Mouse (Mus musculus) CH12.LX (cell line): ENCODE results near the gene Phactr1. TPM values are rescaled to one million over a fixed set of nuclear protein-coding genes. Genes with fewer than 3 reads are reported as not detected.

Experiments
- DNase-seq: peaks from one replicate; pipeline ENCODE4 v3.0.0-alpha.2; 2013; ENCODE audit errors: extremely low read depth
- H3K27ac ChIP-seq: 2 replicates; pipeline ENCODE4 v1.5.1; 2012; ENCODE audit warnings: low read depth, mild to moderate bottlenecking, control low read depth, moderate library complexity; ENCODE audit not compliant: insufficient read depth
- H3K27me3 ChIP-seq: replicated peaks from 2 replicates; pipeline ENCODE3; 2012; ENCODE audit warnings: inconsistent platforms
- H3K36me3 ChIP-seq, 2 experiments: replicated peaks in 1 of 2; 2 replicates each; pipeline versions ENCODE3 to v1.6.1; 2012; ENCODE audit warnings: inconsistent platforms in 1 of 2, low read length in 1 of 2, mild to moderate bottlenecking in 1 of 2, mixed read lengths in 1 of 2, moderate library complexity in 1 of 2; ENCODE audit not compliant: control insufficient read depth in 1 of 2, insufficient read depth in 1 of 2
- H3K4me1 ChIP-seq, 2 experiments: 2 replicates each; pipeline ENCODE4 v1.6.1; 2012; ENCODE audit warnings: inconsistent platforms in 1 of 2, moderate library complexity in 1 of 2; ENCODE audit not compliant: insufficient read depth in 2 of 2, control insufficient read depth in 1 of 2
- H3K4me2 ChIP-seq: 2 replicates; pipeline ENCODE4 v1.6.1; 2012; ENCODE audit warnings: low read depth, mild to moderate bottlenecking, control low read depth; ENCODE audit not compliant: poor library complexity, insufficient read depth, severe bottlenecking
- H3K4me3 ChIP-seq, 3 experiments: fragments of 150-350 bp in 1 of 3; sonication (generic) in 1 of 3; replicated peaks in 1 of 3; 2 replicates each; pipeline versions ENCODE3 to v1.5.1; 2011 to 2012; ENCODE audit warnings: low read depth in 2 of 3, low read length in 2 of 3, mild to moderate bottlenecking in 2 of 3, moderate library complexity in 2 of 3, control low read depth in 1 of 3, improper control_type of control experiment in 1 of 3, inconsistent platforms in 1 of 3, mixed read lengths in 1 of 3; ENCODE audit not compliant: poor library complexity in 1 of 3
- H3K79me2 ChIP-seq: replicated peaks from 2 replicates; pipeline ENCODE4 v1.6.1; 2012; ENCODE audit warnings: mild to moderate bottlenecking, moderate library complexity; ENCODE audit not compliant: control insufficient read depth, poor library complexity, insufficient read depth, severe bottlenecking; ENCODE audit errors: extremely low read depth
- H3K9ac ChIP-seq: 2 replicates; pipeline ENCODE4 v1.6.1; 2012; ENCODE audit warnings: low read depth, mild to moderate bottlenecking, control low read depth, moderate library complexity; ENCODE audit not compliant: insufficient read depth
- H3K9me3 ChIP-seq: replicated peaks from 2 replicates; pipeline ENCODE3; 2012; ENCODE audit warnings: low read length, inconsistent platforms, mixed read lengths
- BHLHE40 ChIP-seq: IDR thresholded peaks from 2 replicates; pipeline ENCODE4 v1.6.1; 2011; ENCODE audit warnings: mild to moderate bottlenecking, low read depth, low read length, improper control_type of control experiment
- CTCF ChIP-seq, 2 experiments: IDR thresholded peaks in 1 of 2; conservative IDR thresholded peaks in 1 of 2; 2 replicates each; pipeline ENCODE4 v1.5.1; 2011 to 2012; ENCODE audit warnings: low read depth in 2 of 2, low read length in 2 of 2, improper control_type of control experiment in 1 of 2, inconsistent platforms in 1 of 2, mild to moderate bottlenecking in 1 of 2, moderate library complexity in 1 of 2
- E2F4 ChIP-seq: IDR thresholded peaks from 2 replicates; pipeline ENCODE4 v1.6.1; 2011; ENCODE audit warnings: low read depth, low read length, improper control_type of control experiment; ENCODE audit not compliant: insufficient replicate concordance
- ELF1 ChIP-seq: IDR thresholded peaks from 2 replicates; pipeline ENCODE4 v1.6.1; 2014; ENCODE audit warnings: low read depth, mild to moderate bottlenecking, inconsistent platforms, low read length, improper control_type of control experiment
- IRF4 ChIP-seq: IDR thresholded peaks from 2 replicates; pipeline ENCODE4 v1.6.1; 2014; ENCODE audit warnings: low read depth, mild to moderate bottlenecking, inconsistent platforms, low read length, improper control_type of control experiment
- MEF2A ChIP-seq: IDR thresholded peaks from 2 replicates; pipeline ENCODE4 v1.6.1; 2014; ENCODE audit warnings: low read depth, mild to moderate bottlenecking, inconsistent platforms, low read length, improper control_type of control experiment, borderline replicate concordance
- MXI1 ChIP-seq: IDR thresholded peaks from 2 replicates; pipeline ENCODE4 v1.6.1; 2011; ENCODE audit warnings: mild to moderate bottlenecking, low read depth, low read length, improper control_type of control experiment
- MYC ChIP-seq: IDR thresholded peaks from 2 replicates; pipeline ENCODE4 v1.6.1; 2011; ENCODE audit warnings: low read depth, mild to moderate bottlenecking, improper control_type of control experiment, low read length
- NELFE ChIP-seq: IDR thresholded peaks from 2 replicates; pipeline ENCODE4 v1.6.1; 2011; ENCODE audit warnings: low read depth, low read length, improper control_type of control experiment
- RAD21 ChIP-seq: IDR thresholded peaks from 2 replicates; pipeline ENCODE4 v1.6.1; 2011; ENCODE audit warnings: low read depth, mild to moderate bottlenecking, low read length, improper control_type of control experiment, moderate library complexity
- SIN3A ChIP-seq: IDR thresholded peaks from 2 replicates; pipeline ENCODE4 v1.6.1; 2012; ENCODE audit warnings: low read length, improper control_type of control experiment, inconsistent platforms
- SMC3 ChIP-seq: IDR thresholded peaks from 2 replicates; pipeline ENCODE4 v1.6.1; 2011; ENCODE audit warnings: low read depth, low read length, improper control_type of control experiment
- USF2 ChIP-seq: conservative IDR thresholded peaks from 2 replicates; pipeline ENCODE4 v1.6.1; 2011; ENCODE audit warnings: low read depth, low read length, improper control_type of control experiment
- ZNF384 ChIP-seq: IDR thresholded peaks from 2 replicates; pipeline ENCODE4 v1.6.1; 2012; ENCODE audit warnings: low read depth, low read length, improper control_type of control experiment, inconsistent platforms
- dilution Hi-C: fragments of 300-500 bp; cut with MboI; formaldehyde crosslinking; loops from 2 replicates; pipeline ENCODE4 v1.14.3; 2020; ENCODE audit warnings: low sequenced_read_pairs; ENCODE audit not compliant: extremely low pct_unique_long_range_greater_than_20kb, extremely low pct_ligation_motif_present
- in situ Hi-C: fragments of 300-500 bp; cut with MboI; formaldehyde crosslinking; loops from 3 replicates; pipeline ENCODE4 v1.14.3; 2019; ENCODE audit warnings: low sequenced_read_pairs, low pct_ligation_motif_present, low pct_unique_long_range_greater_than_20kb, mixed read lengths
- polyA plus RNA-seq: library from polyadenylated mRNA; unstranded; fragments of >175 nt; gene quantifications from 2 replicates; pipeline ENCODE4 v1.2.1, GENCODE M21; 2012; ENCODE audit warnings: low read depth; ENCODE audit not compliant: insufficient read length
- total RNA-seq, 2 experiments: library from RNA; depleted of rRNA; stranded (reverse); fragments of 300-350 nt in 1 of 2; fragments of >200 nt in 1 of 2; gene quantifications; 2 replicates each; pipeline ENCODE4 v1.2.3; 2012 to 2014

The Phactr1 gene
- total and polyA plus RNA-seq, 3 experiments: 2.0 to 6.1 (median 3.1) TPM

GRCm38 (mm10) chr13:42839358-42839757 is 158.9 kb downstream of the Phactr1 start:
- TF ChIP-seq SMC3 (no peak), RAD21 (no peak), SIN3A (no peak), MYC (no peak), E2F4 (no peak), NELFE (no peak), ZNF384 (no peak)
- in situ Hi-C loops: loop anchor here (10.0 kb wide), 1 partner anchor 265 kb away; no protein-coding TSS in a partner anchor

GRCm38 (mm10) chr13:42852086-42852485 is 171.7 kb downstream of the Phactr1 start:
- Histone ChIP-seq H3K36me3 (no peaks in the 10 kb centered on the region), H3K9me3 (no peaks in the 10 kb centered on the region), H3K79me2 (no peaks in the 10 kb centered on the region), H3K27ac (no peak overlapping the region), H3K4me3 (no peak overlapping the region), H3K4me1 (no peaks in the 10 kb centered on the region), H3K27me3 (no peaks in the 10 kb centered on the region), H3K9ac (no peak overlapping the region), H3K4me2 (no peak overlapping the region; the same call in 1 of the 2 replicates)
- in situ Hi-C loops (no loop called here), dilution Hi-C loops (no loop called here)
- DNase-seq: no peak
- TF ChIP-seq MEF2A (no peak), ELF1 (no peak), USF2 (no peak)

More at GRCm38 (mm10) chr13:42839358-42839757, 158.9 kb downstream of the Phactr1 start:
- dilution Hi-C loops: no loop called here
- Histone ChIP-seq H3K4me3 (no peak overlapping the region), H3K27ac (no peak overlapping the region), H3K79me2 (no peaks in the 10 kb centered on the region), H3K4me1 (peaks cover 0 to 18% of the 10 kb centered on the region in 2 experiments; a peak in 2 of 4 replicates), H3K36me3 (no peaks in the 10 kb centered on the region), H3K9ac (no peak overlapping the region), H3K9me3 (no peaks in the 10 kb centered on the region), H3K27me3 (no peaks in the 10 kb centered on the region), H3K4me2 (no peak overlapping the region)
- no peak for DNase-seq

- H3K4me3 ChIP-seq: no peak overlapping the region
- no peak overlapping the region for H3K9ac ChIP-seq
- H3K27me3 ChIP-seq: no peaks in the 10 kb centered on the region
- H3K36me3 ChIP-seq: no peaks in the 10 kb centered on the region
- no peaks in the 10 kb centered on the region for H3K9me3 ChIP-seq
- DNase-seq: no peak
- in situ Hi-C loops: no loop called here
- no peak overlapping the region for H3K27ac ChIP-seq
- no peak overlapping the region for H3K4me2 ChIP-seq
- dilution Hi-C loops: no loop called here
- H3K4me1 ChIP-seq: no peaks in the 10 kb centered on the region
- H3K79me2 ChIP-seq: no peaks in the 10 kb centered on the region
- TF ChIP-seq CTCF (conservative IDR thresholded peaks at IDR 0.05 in 1 of 2, IDR thresholded peaks at IDR 0.05 in 1 of 2; ENCODE audit: low read depth in 2 of 2, low read length in 2 of 2) (no peak), BHLHE40 (no peak), IRF4 (no peak), MXI1 (no peak), MYC (no peak)
Observed at GRCm38 (mm10) chr13:42853900-42854595, 173.6 kb downstream of the Phactr1 start.
